Mouse (Mus musculus): ENCODE results near the gene Dab1.

DNA sequence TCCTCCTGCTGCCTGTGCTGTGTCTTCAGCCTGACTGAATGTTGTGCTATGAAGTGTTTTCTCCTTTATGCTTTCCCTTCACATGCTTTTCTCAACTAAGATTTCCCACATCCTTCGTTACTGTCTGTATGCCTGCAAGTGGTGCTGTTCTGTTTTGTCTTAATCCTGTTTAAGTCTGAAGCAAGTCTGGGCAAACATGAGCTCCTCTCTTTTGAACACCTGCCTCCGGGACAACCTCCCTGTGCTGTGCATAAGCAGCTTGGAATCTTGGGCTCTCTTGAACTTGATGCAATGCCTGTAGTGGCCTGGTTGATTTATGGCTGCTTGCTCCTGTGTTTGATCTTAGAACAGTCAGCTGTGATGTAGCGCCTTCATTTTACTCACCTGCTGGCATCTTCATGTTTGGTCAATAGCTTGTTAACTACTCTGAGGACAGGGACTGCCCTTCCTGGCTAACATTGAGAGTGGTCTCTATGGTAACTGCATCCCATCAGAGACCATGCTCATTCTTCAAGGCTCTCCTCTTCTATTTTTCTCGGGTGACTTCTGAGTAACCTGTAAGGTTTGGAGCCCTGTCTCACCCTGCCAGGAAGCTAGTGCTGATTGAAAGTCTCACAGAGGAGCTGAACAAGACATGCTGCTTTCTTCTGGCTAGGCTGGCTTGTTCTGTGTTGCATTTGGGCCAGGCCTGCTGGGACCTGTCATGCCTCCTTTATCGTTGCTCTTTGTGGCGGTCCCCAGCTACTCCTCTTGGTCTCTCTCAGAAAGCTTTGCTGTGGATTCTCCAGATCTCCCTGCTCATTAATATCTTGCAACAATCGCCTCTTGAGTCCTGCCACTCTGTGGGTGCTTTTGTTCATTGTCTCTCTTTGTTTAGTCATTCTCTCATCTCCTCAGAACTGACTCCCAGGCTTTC, 342.2 kb downstream of the Dab1 start:
- TF ChIP-seq POLR2A (IDR thresholded peaks at IDR 0.05; ENCODE audit: low read depth, low read length) = no peak
- no peak for TF ChIP-seq CTCF (IDR thresholded peaks at IDR 0.05; ENCODE audit: borderline replicate concordance, insufficient read depth, low read length)

Data from embryonic fibroblast, embryonic 13.5 days (primary cell).